Mouse (Mus musculus) cerebellum, postnatal 4 days (tissue): ENCODE data around the gene Dlgap1.

Experiments used
- DNase-seq, 2 experiments: peaks; one replicate each; pipeline ENCODE4 v3.0.0; 2022; ENCODE audit warnings: low spot score in 2 of 2, mixed read lengths in 1 of 2

The Dlgap1 gene

GRCm38 (mm10) chr17:70864117-70864516, 895.2 kb downstream of the Dlgap1 start:
- no peak for DNase-seq

- DNase-seq, result no peak
Measured at GRCm38 (mm10) chr17:70864645-70865044, 895.8 kb downstream of the Dlgap1 start.

GRCm38 (mm10) chr17:70865060-70865604, 896.3 kb downstream of the Dlgap1 start:
- no peak for DNase-seq

- no peak for DNase-seq
Measured at GRCm38 (mm10) chr17:70866029-70866428, 897.2 kb downstream of the Dlgap1 start.

- no peak for DNase-seq
Measured at GRCm38 (mm10) chr17:70866538-70867114, 897.8 kb downstream of the Dlgap1 start.

GRCm38 (mm10) chr17:70868577-70869229, 899.8 kb downstream of the Dlgap1 start:
- DNase-seq, result no peak

GRCm38 (mm10) chr17:70870581-70870980, 901.7 kb downstream of the Dlgap1 start:
- DNase-seq, result no peak
